Mouse (Mus musculus): ENCODE data around the gene Tceal8. TPM values are rescaled to one million over a fixed set of nuclear protein-coding genes. Genes with fewer than 3 reads are reported as not detected.
"Not testable (repeated sequence)": the region's sequence is repeated elsewhere in the genome, so short reads cannot be mapped to it uniquely, and the experiment has no call there.

The Tceal8 gene
- total RNA-seq, 1 experiment from 2014 or later = 95.8 TPM

GRCm38 (mm10) chrX:136139640-136140004 lies 32.5 kb downstream of the Tceal8 start:
- not testable (repeated sequence) for ATAC-seq (replicated peaks in 1 of 2; ENCODE audit: insufficient read depth in 1 of 2, low FRiP score in 2 of 2, low TSS enrichment in 1 of 2, low read depth in 1 of 2, poor library complexity in 2 of 2, severe bottlenecking in 2 of 2)

- peak; percentile 46 to 75; a peak in 3 of 4 replicates for ATAC-seq (replicated peaks in 1 of 2; ENCODE audit: insufficient read depth in 1 of 2, low FRiP score in 2 of 2, low TSS enrichment in 1 of 2, low read depth in 1 of 2, poor library complexity in 2 of 2, severe bottlenecking in 2 of 2)
These were observed 33.1 kb downstream of the Tceal8 start, which contains the start of gene Bex4 for GRCm38 (mm10) chrX:136138827-136139639. Gene Bex4 (plus strand): TSS chrX:136138996.

GRCm38 (mm10) chrX:136135559-136135958 lies 36.6 kb downstream of the Tceal8 start:
- ATAC-seq (replicated peaks in 1 of 2; ENCODE audit: insufficient read depth in 1 of 2, low FRiP score in 2 of 2, low TSS enrichment in 1 of 2, low read depth in 1 of 2, poor library complexity in 2 of 2, severe bottlenecking in 2 of 2) = no peak

- no peak; a peak in 2 of 4 replicates for ATAC-seq (replicated peaks in 1 of 2; ENCODE audit: insufficient read depth in 1 of 2, low FRiP score in 2 of 2, low TSS enrichment in 1 of 2, low read depth in 1 of 2, poor library complexity in 2 of 2, severe bottlenecking in 2 of 2)
These were observed 44.4 kb downstream of the Tceal8 start for GRCm38 (mm10) chrX:136127744-136128064.

- ATAC-seq (replicated peaks in 1 of 2; ENCODE audit: insufficient read depth in 1 of 2, low FRiP score in 2 of 2, low TSS enrichment in 1 of 2, low read depth in 1 of 2, poor library complexity in 2 of 2, severe bottlenecking in 2 of 2) = peak; percentile 91 to 99
These were observed 45.0 kb downstream of the Tceal8 start for GRCm38 (mm10) chrX:136127038-136127743.

Other genes with a start within 250 kb of the Tceal8 start
- 1.4 and 4.7 TPM in 2 replicates for gene Arxes2, start 178.5 kb downstream of the Tceal8 start, total RNA-seq (2017)
- gene Arxes1, start 139.0 kb downstream of the Tceal8 start, total RNA-seq (2017) = not detected in 2 replicates
- gene Bex2, start 104.1 kb downstream of the Tceal8 start, total RNA-seq (2017) = 1.2 and 3.5 TPM in 2 replicates
- not detected in 2 replicates for gene Nxf3, start 87.1 kb downstream of the Tceal8 start, total RNA-seq (2017)
- 17.6 and 26.4 TPM in 2 replicates for gene Bex4, start 33.3 kb downstream of the Tceal8 start, total RNA-seq (2017)
- 1.6 and 10.1 TPM in 2 replicates for gene Tceal5, start 31.5 kb upstream of the Tceal8 start, total RNA-seq (2017)
- not detected in 2 replicates for gene Tceal7, start 42.4 kb upstream of the Tceal8 start, total RNA-seq (2017)
- gene Bex1, start 43.2 kb upstream of the Tceal8 start, total RNA-seq (2017) = 35.0 and 39.9 TPM in 2 replicates
- gene Tceal9, start 72.7 kb upstream of the Tceal8 start, total RNA-seq (2017) = 262 and 339 TPM in 2 replicates
- gene Bex3, start 97.9 kb upstream of the Tceal8 start, total RNA-seq (2017) = 162 and 194 TPM in 2 replicates